Mouse (Mus musculus) embryonic facial prominence, embryonic 11.5 days (tissue): ENCODE results near the gene Ripor3. TPM values are rescaled to one million over a fixed set of nuclear protein-coding genes. Genes with fewer than 3 reads are reported as not detected.

Experiments
- ATAC-seq: fragments of 200-750 bp; cut with Nextera tagmentation; replicated peaks from 2 replicates; pipeline ENCODE4 v1.8.0; 2017; ENCODE audit warnings: low read depth; ENCODE audit not compliant: insufficient number of reproducible peaks, low FRiP score, low TSS enrichment
- DNase-seq: peaks from one replicate; pipeline ENCODE4 v3.0.0-alpha.2; 2015; ENCODE audit warnings: low spot score
- H3K27ac ChIP-seq: fragments of 300-500 bp; sonication (generic); replicated peaks from 2 replicates; pipeline ENCODE4 v1.5.1; 2014; ENCODE audit warnings: mild to moderate bottlenecking, low read depth, low read length, control low read depth
- H3K27me3 ChIP-seq: fragments of 300-500 bp; sonication (generic); 2 replicates; pipeline ENCODE4 v1.6.1; 2014; ENCODE audit warnings: mild to moderate bottlenecking, low read length, moderate library complexity, mixed read lengths; ENCODE audit not compliant: control insufficient read depth, insufficient read depth
- H3K36me3 ChIP-seq: fragments of 300-500 bp; sonication (generic); replicated peaks from 2 replicates; pipeline ENCODE4 v1.6.1; 2014; ENCODE audit warnings: low read depth, mild to moderate bottlenecking, low read length, moderate library complexity, mixed read lengths; ENCODE audit not compliant: control insufficient read depth, insufficient read depth
- H3K4me1 ChIP-seq: fragments of 300-500 bp; sonication (generic); 2 replicates; pipeline ENCODE4 v1.6.1; 2014; ENCODE audit warnings: low read length, mixed read lengths; ENCODE audit not compliant: control insufficient read depth, insufficient read depth
- H3K4me2 ChIP-seq: fragments of 300-500 bp; sonication (generic); 2 replicates; pipeline ENCODE4 v1.6.1; 2014; ENCODE audit warnings: low read depth, mild to moderate bottlenecking, control low read depth, low read length, moderate library complexity
- H3K4me3 ChIP-seq: fragments of 300-500 bp; sonication (generic); 2 replicates; pipeline ENCODE4 v1.5.1; 2014; ENCODE audit warnings: low read depth, low read length, control low read depth
- H3K9ac ChIP-seq: fragments of 300-500 bp; sonication (generic); replicated peaks from 2 replicates; pipeline ENCODE4 v1.6.1; 2014; ENCODE audit warnings: mild to moderate bottlenecking, control low read depth, low read length
- H3K9me3 ChIP-seq: fragments of 300-500 bp; sonication (generic); replicated peaks from 2 replicates; pipeline ENCODE4 v1.6.1; 2016; ENCODE audit warnings: mild to moderate bottlenecking, low read length, inconsistent platforms, mixed read lengths; ENCODE audit not compliant: control insufficient read depth
- whole genome bisulfite sequencing: fragments of 180-500 bp; shearing (Covaris S2); extraction: QIAGEN DNeasy Blood & Tissue Kit; methylation state at CpG from one replicate; pipeline ENCODE4 v1.1.7; 2014; 5-methylcytosine and 5-hydroxymethylcytosine counted together
- polyA plus RNA-seq: library from polyadenylated mRNA; unstranded; fragments of >200 nt; fragmentation: Nextera tagmentation; extraction: Ambion mirVana; gene quantifications from 2 replicates; pipeline ENCODE4 v1.2.1, GENCODE M21; 2014

Gene Ripor3
- polyA plus RNA-seq, 1 experiment from 2014 or later = 0.69 TPM

- ATAC-seq (no peak), DNase-seq (no peak)
- no peak overlapping the region for H3K9ac ChIP-seq
- H3K4me1 ChIP-seq = no peaks in the 10 kb centered on the region
- H3K36me3 ChIP-seq = no peaks in the 10 kb centered on the region
- no peaks in the 10 kb centered on the region for H3K27me3 ChIP-seq
- no peaks in the 10 kb centered on the region for H3K9me3 ChIP-seq
- no peak overlapping the region for H3K4me2 ChIP-seq
- no peak overlapping the region for H3K27ac ChIP-seq
- 90% methylated on average over 6 of the region's 6 CpGs for WGBS
- no peak overlapping the region for H3K4me3 ChIP-seq
Observed at GRCm38 (mm10) chr2:167950681-167951080, 59.7 kb downstream of the Ripor3 start.

GRCm38 (mm10) chr2:167949808-167950207 is 60.6 kb downstream of the Ripor3 start:
- 60% methylated on average over 2 of the region's 2 CpGs for WGBS
- no peak overlapping the region for H3K4me2 ChIP-seq
- DNase-seq (no peak), ATAC-seq (no peak)
- H3K27ac ChIP-seq = no peak overlapping the region
- H3K36me3 ChIP-seq = no peaks in the 10 kb centered on the region
- no peaks in the 10 kb centered on the region for H3K9me3 ChIP-seq
- no peaks in the 10 kb centered on the region for H3K4me1 ChIP-seq
- no peaks in the 10 kb centered on the region for H3K27me3 ChIP-seq
- no peak overlapping the region for H3K4me3 ChIP-seq
- H3K9ac ChIP-seq = no peak overlapping the region; the same call in 1 of the 2 replicates

GRCm38 (mm10) chr2:167949250-167949649 is 61.2 kb downstream of the Ripor3 start:
- no peaks in the 10 kb centered on the region for H3K36me3 ChIP-seq
- no peak for ATAC-seq
- H3K4me3 ChIP-seq = no peak overlapping the region
- no peak overlapping the region; the same call in 1 of the 2 replicates for H3K9ac ChIP-seq
- no peak overlapping the region for H3K27ac ChIP-seq
- no peak overlapping the region for H3K4me2 ChIP-seq
- no peaks in the 10 kb centered on the region for H3K4me1 ChIP-seq
- 72% methylated on average over 6 of the region's 6 CpGs for WGBS
- no peak for DNase-seq
- H3K9me3 ChIP-seq = no peaks in the 10 kb centered on the region
- no peaks in the 10 kb centered on the region for H3K27me3 ChIP-seq

- Histone ChIP-seq H3K9ac (no peak overlapping the region), H3K36me3 (no peaks in the 10 kb centered on the region), H3K4me2 (no peak overlapping the region), H3K27me3 (no peaks in the 10 kb centered on the region), H3K4me1 (no peaks in the 10 kb centered on the region), H3K9me3 (no peaks in the 10 kb centered on the region), H3K4me3 (no peak overlapping the region), H3K27ac (no peak overlapping the region)
- ATAC-seq = no peak
- no peak for DNase-seq
- WGBS = 86% methylated on average over 13 of the region's 13 CpGs
Observed at GRCm38 (mm10) chr2:167948557-167948956, 61.9 kb downstream of the Ripor3 start.

- ATAC-seq = no peak
Observed at GRCm38 (mm10) chr2:167948047-167948446, 62.4 kb downstream of the Ripor3 start.

GRCm38 (mm10) chr2:167947251-167947650 is 63.2 kb downstream of the Ripor3 start:
- H3K9ac ChIP-seq = no peak overlapping the region
- H3K9me3 ChIP-seq = no peaks in the 10 kb centered on the region
- ATAC-seq (no peak), DNase-seq (no peak)
- no peak overlapping the region for H3K4me3 ChIP-seq
- H3K27ac ChIP-seq = no peak overlapping the region
- no peaks in the 10 kb centered on the region for H3K36me3 ChIP-seq
- 79% methylated on average over 3 of the region's 3 CpGs for WGBS
- peaks cover 1% of the 10 kb centered on the region; the same call in 1 of the 2 replicates for H3K4me1 ChIP-seq
- H3K4me2 ChIP-seq = no peak overlapping the region
- H3K27me3 ChIP-seq = no peaks in the 10 kb centered on the region

More at GRCm38 (mm10) chr2:167948047-167948446, 62.4 kb downstream of the Ripor3 start:
- H3K27ac ChIP-seq = no peak overlapping the region
- H3K4me1 ChIP-seq = no peaks in the 10 kb centered on the region
- H3K4me3 ChIP-seq = no peak overlapping the region
- no peak overlapping the region for H3K9ac ChIP-seq
- H3K36me3 ChIP-seq = no peaks in the 10 kb centered on the region
- no peak for DNase-seq
- 81% methylated on average over 6 of the region's 6 CpGs for WGBS
- no peaks in the 10 kb centered on the region for H3K9me3 ChIP-seq
- H3K4me2 ChIP-seq = no peak overlapping the region
- no peaks in the 10 kb centered on the region for H3K27me3 ChIP-seq

GRCm38 (mm10) chr2:167945451-167945850 is 65.0 kb downstream of the Ripor3 start:
- WGBS = 72% methylated on average over 5 of the region's 5 CpGs
- no peaks in the 10 kb centered on the region for H3K27me3 ChIP-seq
- H3K4me2 ChIP-seq = no peak overlapping the region
- DNase-seq (no peak), ATAC-seq (no peak)
- no peak overlapping the region for H3K27ac ChIP-seq
- peaks cover 5% of the 10 kb centered on the region; the same call in 1 of the 2 replicates for H3K4me1 ChIP-seq
- no peaks in the 10 kb centered on the region for H3K36me3 ChIP-seq
- no peak overlapping the region for H3K4me3 ChIP-seq
- H3K9ac ChIP-seq = no peak overlapping the region
- no peaks in the 10 kb centered on the region for H3K9me3 ChIP-seq

GRCm38 (mm10) chr2:167944193-167944592 is 66.2 kb downstream of the Ripor3 start:
- Histone ChIP-seq H3K4me3 (no peak overlapping the region), H3K4me2 (no peak overlapping the region), H3K9me3 (no peaks in the 10 kb centered on the region), H3K4me1 (peaks cover 8% of the 10 kb centered on the region), H3K27me3 (no peaks in the 10 kb centered on the region), H3K9ac (no peak overlapping the region), H3K36me3 (no peaks in the 10 kb centered on the region), H3K27ac (no peak overlapping the region)
- DNase-seq (no peak), ATAC-seq (no peak)
- WGBS = 83% methylated on average over 3 of the region's 3 CpGs
